Mouse (Mus musculus) granulocyte monocyte progenitor cell, adult 5-6 weeks (primary cell): ENCODE results near the gene Thap8. TPM values are rescaled to one million over a fixed set of nuclear protein-coding genes. Genes with fewer than 3 reads are reported as not detected.

Source experiments
- ATAC-seq: replicated peaks from 2 replicates; pipeline ENCODE4 v1.8.0; 2016; ENCODE audit warnings: mild to moderate bottlenecking, moderate TSS enrichment, inconsistent platforms; ENCODE audit not compliant: poor library complexity, severe bottlenecking
- total RNA-seq, 2 experiments: library from RNA; stranded (forward) in 1 of 2; stranded (reverse) in 1 of 2; fragments of 200-712, 200-1000 nt in 1 of 2; fragments of >200 nt in 1 of 2; fragmentation: Nextera tagmentation in 1 of 2; gene quantifications; 2 replicates each; pipeline ENCODE4 v1.2.3; 2014 to 2017

Thap8 gene
- total RNA-seq, 2 experiments from 2014 or later = 0.57 TPM; not detected in 1

DNA sequence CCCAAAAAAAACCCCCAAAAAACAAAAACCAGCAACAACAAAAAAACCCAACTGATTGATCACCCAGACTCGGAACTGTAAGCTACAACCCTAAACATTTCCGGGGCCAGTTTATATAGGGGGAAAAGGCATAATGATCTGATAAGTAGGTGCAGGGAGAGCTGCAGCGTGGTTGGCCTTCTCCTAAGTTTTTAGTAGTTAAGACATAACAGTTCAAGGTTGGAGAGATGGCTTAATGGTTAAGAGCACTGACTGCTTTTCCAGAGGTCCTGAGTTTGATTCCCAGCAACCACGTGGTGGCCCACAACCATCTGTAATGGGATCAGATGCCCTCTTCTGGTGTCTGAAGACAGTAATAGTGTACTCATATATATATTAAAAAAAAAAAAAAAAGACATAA, 1.6 kb downstream of the Thap8 start:
- ATAC-seq = no peak

GRCm38 (mm10) chr7:30282740-30283139, 2.8 kb downstream of the Thap8 start:
- no peak for ATAC-seq

GRCm38 (mm10) chr7:30286701-30287410, 7.0 kb downstream of the Thap8 start:
- ATAC-seq = no peak; the same call in 1 of the 2 replicates

DNA sequence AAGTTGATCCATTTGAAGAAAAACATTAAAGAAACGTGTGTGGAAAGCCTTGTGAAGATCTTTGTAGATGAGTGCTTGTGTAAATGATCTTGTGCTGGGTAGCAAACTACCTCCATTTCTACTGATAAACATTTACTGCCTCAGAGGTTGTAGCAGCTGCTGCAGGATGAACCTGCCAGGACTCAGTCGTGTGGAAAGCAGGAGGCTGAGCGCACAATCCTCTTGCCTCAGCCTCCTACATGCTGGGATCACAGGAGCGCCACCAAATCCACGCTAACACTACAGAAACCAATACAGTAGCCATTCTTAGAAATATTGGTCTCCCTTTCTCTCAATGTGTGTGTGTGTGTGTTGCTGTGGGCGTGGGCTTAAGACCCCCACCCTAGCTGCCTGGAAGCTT, 8.2 kb downstream of the Thap8 start:
- no peak for ATAC-seq

DNA sequence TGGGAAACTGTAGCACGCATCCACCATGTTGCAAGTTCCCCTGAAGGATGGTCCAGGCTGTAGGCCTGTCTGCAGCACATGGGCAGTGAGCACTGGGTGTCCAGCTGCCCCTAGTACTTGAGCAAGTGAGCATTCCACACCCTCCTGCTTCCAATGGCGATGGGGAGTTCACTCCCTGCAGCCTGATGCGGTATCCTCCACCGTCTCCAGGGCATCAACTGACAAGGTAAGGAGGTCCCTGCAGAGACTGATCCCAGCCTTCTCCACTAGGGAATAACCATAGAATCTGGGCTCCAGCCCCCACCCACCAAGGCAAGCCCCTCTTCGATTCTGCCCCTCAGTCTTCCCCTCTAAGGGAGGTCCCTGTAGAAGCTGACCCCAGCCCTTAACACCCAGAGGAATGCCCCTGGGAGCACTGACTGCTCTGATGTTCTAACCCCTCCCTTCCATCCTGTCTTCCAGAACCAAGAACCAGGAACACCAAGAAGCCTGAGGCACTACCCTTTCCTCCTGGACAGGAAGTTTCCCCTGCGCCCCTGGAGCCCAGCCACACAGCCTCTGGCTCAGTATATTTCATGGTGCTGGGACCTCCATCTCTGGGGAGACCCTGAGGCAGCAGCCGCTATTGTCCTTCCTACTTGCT, 9.3 kb downstream of the Thap8 start:
- no peak for ATAC-seq

DNA sequence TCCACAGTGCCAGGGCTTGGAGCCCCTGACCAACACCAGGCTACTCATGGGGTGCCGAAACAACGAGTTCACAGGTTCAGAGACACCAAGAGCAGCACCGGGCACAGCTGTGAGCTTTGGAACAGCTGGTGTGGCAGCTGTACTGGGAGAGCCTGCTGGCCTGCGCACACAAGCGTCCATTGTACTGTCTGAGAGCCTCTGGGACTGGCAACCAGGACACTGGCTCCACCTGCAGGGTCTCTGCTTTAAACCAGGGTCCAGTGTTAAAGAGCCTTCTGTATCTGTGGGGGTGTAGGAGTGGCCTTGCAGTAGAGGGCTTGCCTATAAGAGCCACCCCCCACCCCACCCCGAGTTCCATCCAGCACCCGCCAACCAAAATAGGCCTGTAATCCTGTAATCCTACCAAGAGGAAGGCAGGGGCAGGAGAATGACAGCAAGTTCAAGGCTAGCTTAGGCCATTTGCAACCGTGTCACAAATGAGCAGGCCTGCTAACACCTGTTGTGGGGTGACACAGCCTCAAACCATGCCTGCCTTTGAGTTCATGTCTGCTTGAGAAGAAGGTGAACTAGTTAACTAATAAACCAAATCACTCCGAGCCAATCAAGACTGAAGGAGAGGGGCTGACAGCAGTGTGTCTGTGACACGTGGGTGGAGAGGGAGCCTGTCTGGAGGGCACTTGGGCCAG, 10.0 kb downstream of the Thap8 start:
- no peak for ATAC-seq

DNA sequence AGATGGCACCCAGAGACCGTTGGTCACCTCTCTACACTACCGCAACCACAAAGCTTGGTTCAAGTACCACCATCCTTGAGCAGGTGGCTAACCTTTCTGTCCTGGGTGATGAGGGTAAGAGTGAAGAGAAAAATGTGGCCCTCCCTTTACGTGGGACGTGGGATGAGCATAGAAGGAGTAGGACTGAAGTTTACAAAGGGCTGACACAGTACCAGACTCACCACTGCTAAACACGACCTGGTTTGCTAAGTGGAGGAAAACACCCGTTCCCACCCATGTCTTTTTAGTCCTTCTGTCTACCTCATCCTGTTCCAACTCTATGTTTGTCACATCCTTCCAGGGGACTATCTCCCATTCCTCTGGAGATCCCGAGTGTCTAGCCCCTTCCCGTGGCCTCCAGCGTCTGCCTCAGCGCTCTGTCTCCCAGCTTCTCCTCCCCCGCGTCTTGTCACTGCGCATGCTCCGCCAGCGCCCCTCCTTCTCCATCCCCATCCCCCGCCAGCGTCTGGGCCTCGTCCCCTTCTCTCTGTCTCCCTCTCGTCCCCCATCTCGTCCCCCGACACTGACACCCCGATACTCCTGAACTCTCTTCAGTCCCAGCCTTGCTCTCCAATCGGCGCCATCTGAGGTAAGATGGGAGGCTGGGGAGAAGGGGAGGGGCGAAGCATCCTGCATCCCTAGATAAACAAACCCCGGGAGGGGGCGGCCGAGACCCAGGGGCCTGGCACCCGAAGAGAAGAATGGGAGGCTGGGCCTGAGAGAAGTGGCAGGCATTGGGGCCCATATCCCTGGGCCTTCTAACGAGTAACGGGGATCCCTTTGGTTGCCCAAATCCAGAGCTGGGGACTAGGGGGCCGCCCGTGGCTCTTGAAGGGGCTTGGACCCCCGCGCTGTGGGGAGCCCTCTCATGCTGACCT, 11.6 kb downstream of the Thap8 start, which contains the start of gene Clip3:
TSS of gene Clip3 (plus strand) at position 514 of the 917 bp plus-strand sequence.
- ATAC-seq = no peak

DNA sequence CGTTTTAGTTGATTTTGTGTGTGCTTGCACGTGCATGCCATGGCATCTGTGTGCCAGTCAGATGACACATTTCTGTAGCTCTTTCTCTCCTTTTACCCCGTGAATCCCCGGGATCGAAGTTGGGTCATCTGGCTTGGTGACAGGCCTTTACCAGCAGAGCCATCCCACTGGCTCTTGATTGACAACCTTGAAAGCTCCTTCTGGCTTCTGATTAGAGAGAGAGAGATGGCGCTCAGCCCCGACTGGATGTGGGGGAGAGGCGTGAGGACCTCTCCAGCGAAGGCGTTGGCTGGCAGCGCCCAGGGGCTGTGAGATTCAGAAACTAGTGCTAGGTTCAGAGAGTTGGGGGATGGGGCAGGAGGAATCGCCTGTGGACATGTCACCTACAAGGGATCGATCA, 13.9 kb downstream of the Thap8 start:
- ATAC-seq = no peak

DNA sequence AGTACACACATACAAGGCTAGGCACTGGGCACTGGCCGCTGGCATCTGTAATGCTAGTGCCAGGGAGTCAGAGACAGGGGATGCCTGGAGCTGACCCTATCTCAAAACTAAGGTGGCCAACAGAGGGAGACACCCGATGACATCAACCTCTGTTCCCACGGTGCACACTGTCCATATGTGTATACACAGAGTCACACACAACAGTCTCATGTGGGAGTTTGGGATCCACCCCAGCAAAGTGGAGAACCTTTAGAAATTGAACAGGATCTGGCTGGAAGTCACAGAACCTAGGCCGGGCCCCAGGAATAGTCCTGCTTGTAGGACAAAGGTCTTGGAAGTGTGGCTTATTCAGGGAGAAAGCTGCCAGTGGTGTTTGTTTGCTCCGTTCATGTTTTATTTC, 14.4 kb downstream of the Thap8 start:
- ATAC-seq = no peak

DNA sequence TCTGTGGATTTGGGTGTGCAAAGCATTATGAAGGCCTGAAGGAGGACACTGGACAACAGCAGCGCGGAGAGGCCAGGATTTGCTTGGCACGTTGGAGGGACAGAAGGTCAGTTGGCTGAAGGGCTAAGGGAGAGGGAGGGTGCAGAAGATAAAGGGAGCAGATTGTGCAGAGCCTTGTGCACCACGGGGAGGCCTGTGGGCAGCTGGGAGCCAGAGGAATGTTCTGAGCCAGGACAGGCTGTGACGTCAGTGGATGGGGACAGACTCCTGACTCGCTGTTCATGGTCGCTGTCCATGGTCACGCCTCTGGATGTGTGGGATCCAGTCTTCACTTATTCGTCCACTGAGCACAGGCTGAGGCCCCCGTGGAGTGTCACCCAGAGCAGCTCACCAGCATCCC, 15.2 kb downstream of the Thap8 start:
- ATAC-seq = no peak

DNA sequence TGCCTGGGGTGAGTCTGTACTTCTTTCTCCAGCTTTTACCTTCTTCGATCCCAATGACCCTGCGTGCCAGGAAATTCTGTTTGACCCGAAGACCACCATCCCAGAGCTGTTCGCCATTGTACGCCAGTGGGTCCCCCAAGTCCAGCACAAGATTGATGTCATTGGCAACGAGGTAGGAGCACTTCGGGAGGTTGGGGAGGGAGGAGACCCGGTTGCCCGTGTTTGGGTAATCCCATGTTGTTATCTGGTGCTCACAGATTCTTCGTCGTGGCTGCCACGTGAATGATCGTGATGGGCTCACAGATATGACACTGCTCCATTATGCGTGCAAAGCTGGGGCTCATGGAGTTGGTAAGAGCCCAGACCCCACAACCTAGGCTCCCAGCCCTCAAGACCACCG, 16.9 kb downstream of the Thap8 start:
- ATAC-seq = no peak

DNA sequence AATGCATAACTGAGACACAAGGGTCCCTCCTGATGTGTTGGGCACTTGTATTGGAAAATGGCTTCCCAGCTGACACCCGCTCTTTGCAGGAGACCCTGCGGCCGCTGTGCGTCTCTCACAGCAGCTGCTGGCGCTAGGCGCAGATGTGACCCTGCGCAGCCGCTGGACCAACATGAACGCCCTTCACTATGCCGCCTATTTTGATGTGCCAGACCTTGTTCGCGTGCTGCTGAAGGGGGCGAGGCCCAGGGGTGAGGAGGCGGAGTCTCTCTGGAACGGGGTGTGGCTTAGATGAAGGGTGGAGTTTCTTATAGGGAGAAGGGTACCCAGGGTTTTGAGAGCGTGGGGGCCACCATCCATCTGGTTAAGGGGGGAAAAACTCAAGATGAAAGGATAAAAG, 17.4 kb downstream of the Thap8 start:
- no peak for ATAC-seq

- peak; percentile 71 for ATAC-seq
Measured at GRCm38 (mm10) chr7:30300914-30301313, 21.0 kb downstream of the Thap8 start.

DNA sequence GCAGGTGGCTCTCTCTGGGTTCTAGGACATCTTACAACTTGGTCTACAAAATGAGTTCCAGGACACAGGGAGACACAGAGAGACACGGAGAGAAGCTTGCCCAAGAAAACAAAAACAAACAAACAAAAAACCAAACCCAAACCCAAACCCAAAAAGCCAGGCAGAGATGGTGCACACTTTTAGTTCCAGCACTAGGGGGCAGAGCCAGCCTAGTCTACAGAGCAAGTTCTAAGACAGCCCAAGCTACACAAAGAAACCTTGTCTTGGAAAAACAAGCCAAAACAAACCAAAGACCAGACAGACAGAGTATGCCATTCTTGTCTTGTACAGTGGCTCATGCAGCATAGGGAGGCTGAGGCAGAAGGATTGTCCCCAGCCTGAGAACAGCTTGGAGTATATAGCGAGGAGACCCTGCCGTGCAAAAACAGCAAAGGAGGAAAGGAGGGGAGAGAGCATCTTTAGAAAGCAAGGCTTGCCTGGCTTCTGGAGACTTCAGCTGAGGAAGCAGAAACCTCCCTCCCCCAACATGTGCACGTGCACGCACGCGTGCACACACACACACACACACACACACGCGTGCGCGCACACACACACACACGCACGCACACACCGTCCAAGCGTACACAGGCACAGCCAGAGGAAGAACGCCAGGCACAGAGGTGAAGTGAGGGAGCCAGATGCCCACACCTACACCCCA, 26.3 kb downstream of the Thap8 start:
- no peak for ATAC-seq

DNA sequence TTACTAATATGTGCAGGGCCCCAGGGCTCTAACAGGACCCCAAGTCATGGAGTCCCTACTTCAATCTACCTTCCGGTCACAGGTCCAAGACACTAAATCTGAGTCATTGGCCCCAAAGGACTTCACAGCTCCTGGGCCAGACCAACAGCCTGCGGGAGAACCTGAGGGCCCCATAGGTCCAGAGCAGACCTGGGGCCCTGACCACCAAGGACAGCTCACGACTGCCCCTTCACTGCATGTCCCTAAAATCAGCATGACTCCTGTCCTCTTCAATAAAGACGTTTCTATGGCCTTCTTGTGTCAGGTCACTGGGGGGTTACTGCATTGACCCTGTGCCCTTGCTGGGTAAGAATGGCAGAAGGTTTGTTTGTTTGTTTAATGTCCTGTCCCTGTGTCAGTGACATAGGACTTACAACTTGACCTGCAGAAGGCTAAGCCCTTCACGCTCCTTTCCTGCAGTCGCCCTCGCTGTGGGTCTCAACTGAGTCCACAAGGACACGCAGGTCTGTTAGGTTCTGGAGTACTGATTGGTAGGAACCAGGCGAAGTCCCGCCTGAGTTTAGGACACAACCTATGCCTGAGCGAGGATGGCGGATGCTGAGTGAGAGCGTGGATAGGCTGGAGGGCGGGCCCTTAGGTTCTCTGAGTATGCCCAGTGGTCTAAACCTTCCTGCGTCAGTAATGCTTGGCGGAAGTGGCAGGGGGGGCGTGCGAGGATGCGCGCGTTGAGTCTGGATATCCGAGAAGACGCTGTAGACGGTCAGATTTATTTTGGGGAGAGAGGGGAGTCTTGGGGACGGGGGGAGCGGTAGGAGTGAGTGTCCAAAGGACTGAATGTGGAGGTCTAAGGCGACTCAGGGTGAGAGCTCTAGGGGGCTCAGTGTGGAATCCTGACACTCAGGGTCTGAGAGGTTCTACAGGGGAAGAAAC, 28.4 kb downstream of the Thap8 start, which contains the start of gene Alkbh6:
TSS of gene Alkbh6 (plus strand) at position 642 of the 930 bp plus-strand sequence.
- ATAC-seq = peak; percentile 99

GRCm38 (mm10) chr7:30309395-30310129, 29.7 kb downstream of the Thap8 start:
- no peak for ATAC-seq

- ATAC-seq = no peak
Measured at GRCm38 (mm10) chr7:30310136-30310535, 30.2 kb downstream of the Thap8 start.
